Mouse (Mus musculus): ENCODE measurements around the gene Hck. TPM values are rescaled to one million over a fixed set of nuclear protein-coding genes. Genes with fewer than 3 reads are reported as not detected.

Gene Hck
- polyA plus RNA-seq, 2 experiments = 8.4 to 11.1 TPM

DNA sequence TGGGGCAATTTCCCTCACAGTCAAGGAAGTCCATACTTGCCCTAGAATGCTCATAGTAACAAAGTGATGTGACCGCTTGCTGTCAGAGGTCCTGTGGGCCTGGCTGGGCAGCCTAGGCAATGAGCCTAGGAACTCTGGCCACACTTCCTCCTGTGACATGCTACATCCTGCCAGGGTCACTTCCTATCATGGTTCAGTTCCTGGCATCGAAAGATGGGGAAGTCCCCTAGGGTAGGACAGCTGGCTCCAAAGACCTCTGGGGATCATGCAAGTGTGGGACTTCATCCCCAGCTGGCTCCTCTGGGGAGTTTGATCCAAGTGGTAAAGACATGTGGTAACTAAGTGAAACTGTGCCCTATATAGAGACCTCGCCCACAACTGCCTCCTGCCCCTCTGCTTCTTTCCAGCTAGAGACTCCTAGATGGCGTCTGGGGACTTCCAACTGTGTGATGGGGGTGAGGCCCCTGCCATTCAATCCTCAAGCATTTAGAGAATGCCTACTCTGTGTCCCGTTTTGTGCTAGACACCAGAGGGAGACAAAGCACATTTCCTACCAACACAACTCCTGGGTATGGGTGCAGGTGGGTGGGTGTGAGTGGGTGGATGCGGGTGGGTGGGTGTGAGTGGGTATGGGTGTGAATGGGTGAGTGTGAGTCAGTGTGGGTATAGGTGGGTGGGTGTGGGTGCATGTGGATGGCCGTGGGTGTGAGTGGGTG is 23.8 kb upstream of the Hck start:
- Histone ChIP-seq H3K9ac (ENCODE audit: low read depth, low read length, severe bottlenecking) (no peak overlapping the region), H3K9me3 (ENCODE audit: control insufficient read depth, low read length) (no peaks in the 10 kb centered on the region), H3K4me3 (replicated peaks; ENCODE audit: low read length) (no peak overlapping the region), H3K4me1 (ENCODE audit: control insufficient read depth, insufficient read depth, low read length) (no peaks in the 10 kb centered on the region), H3K27ac (replicated peaks; ENCODE audit: low read depth, low read length) (no peak overlapping the region), H3K4me2 (replicated peaks; ENCODE audit: low read depth, low read length, severe bottlenecking) (no peak overlapping the region), H3K36me3 (ENCODE audit: control insufficient read depth, insufficient read depth, low read length) (no peaks in the 10 kb centered on the region), H3K27me3 (ENCODE audit: control insufficient read depth, insufficient read depth, low read length) (no peaks in the 10 kb centered on the region)
- no peak for TF ChIP-seq POLR2A (IDR thresholded peaks at IDR 0.05; ENCODE audit: borderline replicate concordance, extremely low read depth, insufficient read depth, insufficient read length)
- DNase-seq (ENCODE audit: low spot score) (no peak), ATAC-seq (ENCODE audit: low FRiP score, low read depth) (no peak)
- WGBS = 64% methylated on average over 7 of the region's 7 CpGs

GRCm38 (mm10) chr2:153085556-153085955 is 22.7 kb upstream of the Hck start:
- no peak for TF ChIP-seq POLR2A (IDR thresholded peaks at IDR 0.05; ENCODE audit: borderline replicate concordance, extremely low read depth, insufficient read depth, insufficient read length)
- WGBS = 86% methylated on average over 6 of the region's 6 CpGs
- H3K27me3 ChIP-seq (ENCODE audit: control insufficient read depth, insufficient read depth, low read length) = no peaks in the 10 kb centered on the region

DNA sequence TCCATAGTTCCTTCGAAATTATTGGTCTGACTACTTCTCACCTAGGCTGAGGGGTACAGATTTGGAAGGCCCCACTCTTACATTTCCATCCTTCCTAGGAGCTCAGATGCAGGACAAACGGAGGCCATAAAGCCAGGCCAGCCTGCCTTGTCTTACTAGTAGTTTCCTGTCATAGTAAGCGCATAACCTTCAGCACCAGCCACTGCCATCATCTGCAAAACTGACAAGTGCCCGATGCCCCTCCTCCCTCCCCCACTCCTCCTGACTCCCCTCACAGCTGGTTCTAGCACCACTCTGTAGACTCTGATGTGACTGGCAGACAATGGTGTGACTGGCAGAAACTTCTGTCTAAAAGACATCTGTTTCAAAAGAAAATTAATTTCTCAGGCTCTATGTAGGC is 22.1 kb upstream of the Hck start:
- Histone ChIP-seq H3K4me3 (replicated peaks; ENCODE audit: low read length) (no peak overlapping the region), H3K4me1 (ENCODE audit: control insufficient read depth, insufficient read depth, low read length) (no peaks in the 10 kb centered on the region), H3K4me2 (replicated peaks; ENCODE audit: low read depth, low read length, severe bottlenecking) (no peak overlapping the region), H3K9me3 (ENCODE audit: control insufficient read depth, low read length) (no peaks in the 10 kb centered on the region), H3K36me3 (ENCODE audit: control insufficient read depth, insufficient read depth, low read length) (no peaks in the 10 kb centered on the region), H3K27ac (replicated peaks; ENCODE audit: low read depth, low read length) (no peak overlapping the region), H3K9ac (ENCODE audit: low read depth, low read length, severe bottlenecking) (no peak overlapping the region), H3K27me3 (ENCODE audit: control insufficient read depth, insufficient read depth, low read length) (no peaks in the 10 kb centered on the region)
- DNase-seq (ENCODE audit: low spot score) (no peak), ATAC-seq (ENCODE audit: low FRiP score, low read depth) (no peak)
- WGBS = 85% methylated on average over 4 of the region's 4 CpGs
- TF ChIP-seq POLR2A (IDR thresholded peaks at IDR 0.05; ENCODE audit: borderline replicate concordance, extremely low read depth, insufficient read depth, insufficient read length) = no peak

More at GRCm38 (mm10) chr2:153085556-153085955, 22.7 kb upstream of the Hck start:
- DNase-seq (ENCODE audit: low spot score) = no peak
- Histone ChIP-seq H3K9me3 (ENCODE audit: control insufficient read depth, low read length) (no peaks in the 10 kb centered on the region), H3K4me1 (ENCODE audit: control insufficient read depth, insufficient read depth, low read length) (no peaks in the 10 kb centered on the region), H3K36me3 (ENCODE audit: control insufficient read depth, insufficient read depth, low read length) (no peaks in the 10 kb centered on the region), H3K4me3 (replicated peaks; ENCODE audit: low read length) (no peak overlapping the region), H3K9ac (ENCODE audit: low read depth, low read length, severe bottlenecking) (no peak overlapping the region), H3K27ac (replicated peaks; ENCODE audit: low read depth, low read length) (no peak overlapping the region), H3K4me2 (replicated peaks; ENCODE audit: low read depth, low read length, severe bottlenecking) (no peak overlapping the region)
- ATAC-seq (ENCODE audit: low FRiP score, low read depth) = no peak

DNA sequence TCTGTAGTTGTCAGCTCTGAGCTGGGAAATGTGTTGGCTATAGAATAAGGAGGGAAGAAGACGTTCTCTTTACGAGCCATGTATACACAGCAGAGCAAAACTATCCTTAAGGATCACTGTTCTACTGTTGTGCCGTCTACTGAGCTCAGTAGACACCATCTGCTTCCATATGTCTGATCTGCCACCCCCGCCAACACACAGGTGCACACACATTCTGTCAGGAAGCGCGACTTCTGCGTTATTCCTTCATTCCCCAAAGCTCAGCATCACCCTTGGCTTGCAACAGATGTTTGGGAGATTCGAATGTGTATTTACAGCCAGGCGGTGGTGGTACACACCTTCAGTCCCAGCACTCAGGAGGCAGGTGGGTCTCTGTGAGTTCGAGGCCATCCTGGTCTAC is 21.2 kb upstream of the Hck start:
- no peak overlapping the region for H3K27ac ChIP-seq (replicated peaks; ENCODE audit: low read depth, low read length)
- no peak for ATAC-seq (ENCODE audit: low FRiP score, low read depth)
- H3K4me2 ChIP-seq (replicated peaks; ENCODE audit: low read depth, low read length, severe bottlenecking) = no peak overlapping the region
- no peaks in the 10 kb centered on the region for H3K27me3 ChIP-seq (ENCODE audit: control insufficient read depth, insufficient read depth, low read length)
- no peaks in the 10 kb centered on the region for H3K4me1 ChIP-seq (ENCODE audit: control insufficient read depth, insufficient read depth, low read length)
- H3K9ac ChIP-seq (ENCODE audit: low read depth, low read length, severe bottlenecking) = no peak overlapping the region
- H3K36me3 ChIP-seq (ENCODE audit: control insufficient read depth, insufficient read depth, low read length) = no peaks in the 10 kb centered on the region
- TF ChIP-seq POLR2A (IDR thresholded peaks at IDR 0.05; ENCODE audit: borderline replicate concordance, extremely low read depth, insufficient read depth, insufficient read length) = no peak
- no peaks in the 10 kb centered on the region for H3K9me3 ChIP-seq (ENCODE audit: control insufficient read depth, low read length)
- no peak overlapping the region for H3K4me3 ChIP-seq (replicated peaks; ENCODE audit: low read length)
- 89% methylated on average over 10 of the region's 10 CpGs for WGBS
- no peak for DNase-seq (ENCODE audit: low spot score)

GRCm38 (mm10) chr2:153089316-153089715 is 19.0 kb upstream of the Hck start:
- no peak overlapping the region for H3K27ac ChIP-seq (replicated peaks; ENCODE audit: low read depth, low read length)
- TF ChIP-seq POLR2A (IDR thresholded peaks at IDR 0.05; ENCODE audit: borderline replicate concordance, extremely low read depth, insufficient read depth, insufficient read length) = no peak
- no peaks in the 10 kb centered on the region for H3K4me1 ChIP-seq (ENCODE audit: control insufficient read depth, insufficient read depth, low read length)
- no peaks in the 10 kb centered on the region for H3K27me3 ChIP-seq (ENCODE audit: control insufficient read depth, insufficient read depth, low read length)
- H3K9ac ChIP-seq (ENCODE audit: low read depth, low read length, severe bottlenecking) = no peak overlapping the region
- no peak overlapping the region for H3K4me3 ChIP-seq (replicated peaks; ENCODE audit: low read length)
- no peaks in the 10 kb centered on the region for H3K36me3 ChIP-seq (ENCODE audit: control insufficient read depth, insufficient read depth, low read length)
- no peak overlapping the region for H3K4me2 ChIP-seq (replicated peaks; ENCODE audit: low read depth, low read length, severe bottlenecking)
- no peaks in the 10 kb centered on the region for H3K9me3 ChIP-seq (ENCODE audit: control insufficient read depth, low read length)
- DNase-seq (ENCODE audit: low spot score) (no peak), ATAC-seq (ENCODE audit: low FRiP score, low read depth) (no peak)
- 55% methylated on average over 2 of the region's 2 CpGs for WGBS

All from limb, embryonic 14.5 days (tissue).